Comparison of ENCODE assay signal across 11 mouse cellular contexts in the genomic region with DNA sequence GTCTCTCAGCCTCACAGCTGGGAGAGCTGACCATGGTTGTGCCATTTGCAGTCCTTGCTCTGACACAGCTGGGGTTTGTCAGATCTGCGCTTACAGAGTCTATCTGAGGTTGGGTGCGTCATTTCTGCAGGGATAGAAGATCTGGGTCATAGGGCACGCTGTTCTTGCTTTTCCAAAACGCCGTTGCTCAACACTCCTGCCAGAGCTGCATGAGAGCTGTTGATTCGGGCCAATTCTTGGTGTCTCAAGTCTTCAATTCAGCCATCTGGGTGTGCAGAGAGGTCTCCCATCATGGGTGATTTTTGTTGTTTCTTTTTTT. TPM values are rescaled to one million over a fixed set of nuclear protein-coding genes. Genes with fewer than 3 reads are reported as not detected.
DNase-seq lines count a peak whose midpoint lies in the region; ATAC-seq lines count a peak whose summit lies in the region.
"Had no signal": no experiment of that assay in that cellular context is flagged by ENCODE, and none has a peak within 500 bp of the region (broad histone marks: within the 10 kb centered on the region; RNA-seq: fewer than 3 reads in every experiment).

No protein-coding gene starts in this region.

- DNase-seq in kidney, adult 11 months = peak; percentile 47
- peak; percentile 59 for DNase-seq in adrenal gland, postnatal 10 days
- peak; percentile 39 for DNase-seq in heart, postnatal 25 days (ENCODE audit: low spot score)
- no peak for DNase-seq in yolk sac, embryonic 10.5 days (ENCODE audit: low spot score)
- DNase-seq in testis, postnatal 14 days (ENCODE audit: low spot score) = no peak
- no peak for DNase-seq in gastrocnemius, adult 8-10 months (ENCODE audit: low spot score in 2 of 2)

- no peak overlapping the region for H3K27ac ChIP-seq in kidney, embryonic 15.5 days
- H3K27ac ChIP-seq in lung, embryonic 16.5 days (ENCODE audit: low read length) = peak overlapping the region; percentile 68
- H3K27ac ChIP-seq: macrophage had no signal

- H3K4me1 ChIP-seq in kidney, embryonic 15.5 days = 0 out of 2 replicates have a peak, but pooled peaks cover 4% of the 10 kb centered on the region
- no peaks in the 10 kb centered on the region; the same call in 1 of the 2 replicates for H3K4me1 ChIP-seq in lung, embryonic 16.5 days (replicated peaks; ENCODE audit: control insufficient read depth, insufficient read depth, low read length)
- H3K4me1 ChIP-seq: forebrain, embryonic 10.5 days had no signal

- H3K4me3 ChIP-seq in kidney, embryonic 15.5 days (replicated peaks) = no peak overlapping the region
- no peak overlapping the region for H3K4me3 ChIP-seq in lung, embryonic 16.5 days (ENCODE audit: low read length)
- H3K4me3 ChIP-seq: forebrain, embryonic 10.5 days had no signal

- H3K9me3 ChIP-seq in kidney, embryonic 15.5 days (replicated peaks) = no peaks in the 10 kb centered on the region
- no peaks in the 10 kb centered on the region for H3K9me3 ChIP-seq in lung, embryonic 16.5 days (ENCODE audit: control insufficient read depth, low read length)
- H3K9me3 ChIP-seq: forebrain, embryonic 10.5 days had no signal

- no peaks in the 10 kb centered on the region for H3K27me3 ChIP-seq in kidney, embryonic 15.5 days
- no peaks in the 10 kb centered on the region for H3K27me3 ChIP-seq in lung, embryonic 16.5 days (ENCODE audit: control insufficient read depth, insufficient read depth, low read depth, low read length)

- no peak overlapping the region for H3K9ac ChIP-seq in kidney, embryonic 15.5 days
- H3K9ac ChIP-seq in lung, embryonic 16.5 days (ENCODE audit: low read length) = no peak overlapping the region

- no peak for ATAC-seq in kidney, embryonic 15.5 days (replicated peaks; ENCODE audit: low FRiP score)
- ATAC-seq in lung, embryonic 16.5 days (ENCODE audit: low read depth) = peak; percentile 95

- H3K4me2 ChIP-seq in kidney, embryonic 15.5 days = no peak overlapping the region
- H3K4me2 ChIP-seq in lung, embryonic 16.5 days (ENCODE audit: low read depth, low read length) = no peak overlapping the region

- intact Hi-C loops in heart, postnatal 25 days (cut with DNase I) = loop anchor here (1.0 kb wide), 2 partner anchors 44 to 94 kb away; no protein-coding TSS in a partner anchor

- H3K36me3 ChIP-seq in kidney, embryonic 15.5 days = no peaks in the 10 kb centered on the region
- no peaks in the 10 kb centered on the region for H3K36me3 ChIP-seq in lung, embryonic 16.5 days (ENCODE audit: control insufficient read depth, insufficient read depth, low read length)
- H3K36me3 ChIP-seq: forebrain, embryonic 10.5 days had no signal

- WGBS in kidney, embryonic 15.5 days = 65% methylated on average over 6 of the region's 6 CpGs
- 39% methylated on average over 6 of the region's 6 CpGs for WGBS in lung, embryonic 16.5 days

RNA-seq across cellular contexts. Expression of gene Ttll8, which starts 32.3 kb away (rescaled TPM):
- polyA plus RNA-seq in kidney, embryonic 15.5 days (2015; fragmentation: Nextera tagmentation; extraction: Ambion mirVana) = not detected in 2 replicates
- total RNA-seq in adrenal gland, postnatal 10 days (2021) = not detected
- not detected for total RNA-seq in heart, postnatal 25 days (2021)
- polyA plus RNA-seq in lung, embryonic 16.5 days (2015; fragmentation: Nextera tagmentation; extraction: Ambion mirVana) = not detected in 2 replicates
- total RNA-seq in gastrocnemius, adult 8-10 months (2022) = not detected
- total RNA-seq: gastrocnemius, postnatal 25 days had no signal
- polyA plus RNA-seq: forebrain, embryonic 10.5 days; macrophage had no signal

RNA-seq across cellular contexts. Expression of gene Mlc1, which starts 56.9 kb away (rescaled TPM):
- not detected in 2 replicates for polyA plus RNA-seq in kidney, embryonic 15.5 days (2015; fragmentation: Nextera tagmentation; extraction: Ambion mirVana)
- total RNA-seq in adrenal gland, postnatal 10 days (2021) = under 1 TPM in 1 of 2 experiments, not detected in 1; 0.09 TPM
- total RNA-seq in heart, postnatal 25 days (2021) = not detected
- 1.1 and 2.4 TPM in 2 replicates for polyA plus RNA-seq in lung, embryonic 16.5 days (2015; fragmentation: Nextera tagmentation; extraction: Ambion mirVana)
- total RNA-seq in gastrocnemius, adult 8-10 months (2022) = under 1 TPM in 1 of 4 experiments, not detected in 3; 0.09 TPM
- polyA plus RNA-seq: macrophage had no signal

RNA-seq across cellular contexts. Expression of gene Pim3, which starts 60.0 kb away (rescaled TPM):
- 50.4 and 54.6 TPM in 2 replicates for polyA plus RNA-seq in kidney, embryonic 15.5 days (2015; fragmentation: Nextera tagmentation; extraction: Ambion mirVana)
- total RNA-seq in adrenal gland, postnatal 10 days (2021) = 10 to 100 TPM; 41.2 to 76.8 TPM
- 10 to 100 TPM; 86.8 to 98.2 TPM for total RNA-seq in heart, postnatal 25 days (2021)
- polyA plus RNA-seq in lung, embryonic 16.5 days (2015; fragmentation: Nextera tagmentation; extraction: Ambion mirVana) = 64.1 and 68.0 TPM in 2 replicates
- total RNA-seq in gastrocnemius, adult 8-10 months (2022) = 10 to 100 TPM; 19.5 to 42.9 (median 25.7) TPM

Comparison
In these comparisons a context has a peak if more than half of its experiments do, and no peak if none do; other contexts are left out.
1. DNase-seq: peak in kidney, adult 11 months (single experiment), adrenal gland, postnatal 10 days (single experiment) and heart, postnatal 25 days (single experiment); none in yolk sac, embryonic 10.5 days (single experiment), testis, postnatal 14 days (single experiment) and gastrocnemius, adult 8-10 months (0 of 2).